Comparison of ENCODE assay signal across 20 mouse cellular contexts in the genomic region with DNA sequence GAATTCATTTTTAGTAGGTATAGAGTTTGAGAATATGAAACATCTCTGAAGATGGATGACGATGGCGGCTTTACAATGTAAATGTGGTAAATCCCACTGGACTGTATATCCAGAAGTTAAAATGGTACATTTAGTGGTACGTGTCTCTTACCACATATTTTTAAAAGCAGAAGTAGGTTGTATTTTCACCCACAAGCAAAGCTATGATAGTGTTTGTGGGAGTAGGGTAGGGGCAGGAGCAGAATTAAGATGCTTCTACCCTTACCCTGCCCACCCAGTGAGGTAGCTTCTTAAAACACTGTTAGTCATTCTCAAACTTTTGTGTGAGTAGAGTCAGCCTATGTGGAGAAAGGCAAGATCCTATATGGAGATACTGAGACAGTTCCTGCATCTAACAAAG.
"Had no signal": no experiment of that assay in that cellular context is flagged by ENCODE, and none has a peak within 500 bp of the region (broad histone marks: within the 10 kb centered on the region; RNA-seq: fewer than 3 reads in every experiment).

No protein-coding gene starts in this region.

- DNase-seq: liver, postnatal 0 days; lung, adult 2 months; lung, postnatal 14 days; lung, postnatal 36 days; retina, postnatal 1 day; right cerebral cortex, adult 18-20 months; right cerebral cortex, postnatal 25 days; right cerebral cortex, postnatal 4 days; spleen, adult 18-20 months; thymus, adult 18-20 months; thymus, postnatal 14 days; thymus, postnatal 36 days had no signal

- H3K9ac ChIP-seq: liver, embryonic 15.5 days; liver, postnatal 0 days; lung, embryonic 15.5 days; midbrain, embryonic 13.5 days; midbrain, embryonic 15.5 days; neural tube, embryonic 12.5 days had no signal

- H3K4me3 ChIP-seq: liver, embryonic 15.5 days; lung, embryonic 15.5 days; megakaryocyte, embryonic 14.5 days; midbrain, embryonic 13.5 days; midbrain, embryonic 15.5 days; neural tube, embryonic 12.5 days had no signal

- H3K4me1 ChIP-seq: liver, embryonic 15.5 days; megakaryocyte, embryonic 14.5 days; midbrain, embryonic 13.5 days; midbrain, embryonic 15.5 days; neural tube, embryonic 12.5 days had no signal

- H3K36me3 ChIP-seq: liver, embryonic 15.5 days; lung, embryonic 15.5 days; midbrain, embryonic 13.5 days; midbrain, embryonic 15.5 days; neural tube, embryonic 12.5 days had no signal

- H3K4me2 ChIP-seq: liver, embryonic 15.5 days; lung, embryonic 15.5 days; midbrain, embryonic 11.5 days; midbrain, embryonic 13.5 days; midbrain, embryonic 15.5 days; neural tube, embryonic 12.5 days had no signal

- H3K27ac ChIP-seq: liver, embryonic 15.5 days; lung, embryonic 15.5 days; midbrain, embryonic 13.5 days; midbrain, embryonic 15.5 days; neural tube, embryonic 12.5 days had no signal

- H3K9me3 ChIP-seq: liver, embryonic 15.5 days; lung, embryonic 15.5 days; midbrain, embryonic 13.5 days; midbrain, embryonic 15.5 days; neural tube, embryonic 12.5 days had no signal

- ATAC-seq: liver, postnatal 0 days; lung, postnatal 0 days; midbrain, embryonic 13.5 days; midbrain, embryonic 15.5 days had no signal

- H3K27me3 ChIP-seq: lung, embryonic 15.5 days; megakaryocyte, embryonic 14.5 days; midbrain, embryonic 13.5 days; midbrain, embryonic 15.5 days; neural tube, embryonic 12.5 days had no signal
